Mouse (Mus musculus): ENCODE data around the gene Tenm2.

The Tenm2 gene

GRCm38 (mm10) chr11:37235914-37236600 lies at the start of gene Tenm2:
Gene Tenm2, minus strand, starts transcription at chr11:37235964.
- DNase-seq (ENCODE audit: low spot score in 2 of 2) = no peak

- no peak for DNase-seq (ENCODE audit: low spot score in 2 of 2)
Measured at GRCm38 (mm10) chr11:37285186-37285585, 49.4 kb upstream of the Tenm2 start.

DNA sequence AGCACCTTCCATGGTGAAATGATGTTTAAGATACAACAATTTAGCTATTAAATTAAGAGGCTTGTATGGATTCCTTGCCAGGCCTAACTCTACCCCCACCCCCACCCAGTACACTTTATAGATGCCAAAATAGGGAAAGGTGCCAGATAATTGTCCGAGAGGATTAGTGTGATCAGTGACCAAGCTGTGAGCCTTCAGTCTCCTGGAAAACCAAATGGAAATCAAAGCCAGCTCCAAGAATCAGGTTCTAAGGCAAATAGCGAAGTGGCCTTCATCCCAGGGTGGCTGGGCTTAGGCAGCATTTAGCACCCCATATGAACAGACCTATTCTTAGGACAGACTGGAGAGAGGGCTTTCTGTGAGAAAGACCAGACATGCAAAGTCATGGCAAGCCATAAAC lies 13.0 kb upstream of the Tenm2 start:
- no peak for DNase-seq (ENCODE audit: low spot score in 2 of 2)

- no peak for DNase-seq (ENCODE audit: low spot score in 2 of 2)
Measured at GRCm38 (mm10) chr11:37237096-37237725, 1.4 kb upstream of the Tenm2 start.

DNA sequence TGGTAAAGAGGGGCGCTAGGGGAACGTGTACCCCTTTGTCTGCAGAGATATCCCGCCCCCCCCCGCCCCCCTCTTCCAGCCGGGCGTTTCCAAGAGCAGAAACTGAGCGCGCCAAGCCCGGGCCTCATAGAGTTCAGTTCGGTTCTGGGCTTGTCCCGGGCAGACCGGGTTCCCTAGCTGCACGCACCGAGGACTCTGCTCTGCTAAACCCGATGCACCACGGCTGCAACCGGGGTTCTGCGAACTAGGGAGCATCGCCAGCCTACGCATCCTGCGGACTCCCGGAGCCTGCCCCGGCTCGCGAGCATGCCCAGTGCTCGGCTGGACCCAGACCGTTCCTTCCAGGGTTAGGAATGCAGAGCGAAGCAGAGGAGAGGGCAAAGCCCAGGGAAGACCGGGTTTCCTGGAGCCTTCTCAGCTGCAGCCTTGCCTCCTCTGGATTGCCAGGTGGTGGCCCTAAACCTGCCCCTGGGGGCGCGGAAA lies 878 bp upstream of the Tenm2 start:
- no peak for DNase-seq (ENCODE audit: low spot score in 2 of 2)

DNA sequence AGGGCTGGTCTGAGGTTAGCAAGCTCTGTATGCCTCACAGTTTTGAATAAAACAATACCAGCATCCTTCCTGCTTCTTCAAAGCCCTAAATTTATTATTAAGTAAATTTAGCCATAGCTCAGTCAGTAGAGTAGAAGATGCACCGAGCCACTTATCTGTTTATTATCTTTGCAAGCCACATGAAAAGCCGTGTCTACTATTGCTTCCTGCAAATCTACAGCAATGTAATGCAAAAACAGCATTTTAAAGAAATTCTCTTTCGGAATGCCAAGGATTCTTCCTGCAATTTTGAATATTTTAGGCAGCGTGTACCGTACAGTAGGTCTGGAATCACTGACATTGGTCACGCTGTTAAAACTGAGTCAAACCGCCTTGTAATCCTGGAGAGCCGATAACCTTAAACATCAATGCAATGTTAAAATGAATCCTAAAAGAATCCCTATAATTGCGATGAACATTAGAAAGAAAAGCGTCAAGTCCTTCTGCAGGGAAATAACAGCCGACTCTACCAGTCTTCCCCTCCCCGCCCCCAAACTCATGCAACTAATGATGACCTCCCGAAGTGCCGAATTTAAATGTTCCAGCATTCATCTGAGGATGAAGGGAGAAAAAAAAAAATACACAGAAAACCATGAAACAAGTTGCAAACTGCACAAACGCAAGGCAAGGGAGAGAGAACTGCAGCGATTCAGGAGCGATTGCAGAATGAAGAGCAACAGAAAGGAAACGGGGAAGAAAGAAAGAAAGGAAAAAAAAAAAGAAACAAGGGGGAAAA lies 556 bp downstream of the Tenm2 start:
- no peak for DNase-seq (ENCODE audit: low spot score in 2 of 2)

- no peak for DNase-seq (ENCODE audit: low spot score in 2 of 2)
Measured at GRCm38 (mm10) chr11:37227404-37227803, 8.4 kb downstream of the Tenm2 start.

DNA sequence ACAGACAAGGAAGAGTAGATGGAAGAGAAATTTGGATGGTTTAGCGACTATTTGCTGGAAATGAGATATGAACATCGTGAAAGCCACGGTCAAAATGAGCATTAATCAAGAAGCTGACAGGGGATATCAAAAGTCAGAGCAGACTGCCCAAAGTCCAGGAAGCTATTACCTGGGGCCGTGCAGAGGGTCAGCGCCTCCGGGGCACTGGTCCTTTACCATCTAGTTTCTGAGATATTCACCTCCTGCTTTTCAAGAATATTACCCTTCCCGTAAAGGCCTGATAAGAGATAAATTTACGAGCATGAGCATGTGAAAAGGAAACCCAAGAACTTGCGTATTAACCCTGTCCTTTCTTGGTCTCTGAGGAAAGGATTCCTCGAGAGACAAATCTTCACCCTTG lies 8.8 kb downstream of the Tenm2 start:
- DNase-seq (ENCODE audit: low spot score in 2 of 2) = no peak

- DNase-seq (ENCODE audit: low spot score in 2 of 2) = no peak
Measured at GRCm38 (mm10) chr11:37222737-37223136, 13.0 kb downstream of the Tenm2 start.

DNA sequence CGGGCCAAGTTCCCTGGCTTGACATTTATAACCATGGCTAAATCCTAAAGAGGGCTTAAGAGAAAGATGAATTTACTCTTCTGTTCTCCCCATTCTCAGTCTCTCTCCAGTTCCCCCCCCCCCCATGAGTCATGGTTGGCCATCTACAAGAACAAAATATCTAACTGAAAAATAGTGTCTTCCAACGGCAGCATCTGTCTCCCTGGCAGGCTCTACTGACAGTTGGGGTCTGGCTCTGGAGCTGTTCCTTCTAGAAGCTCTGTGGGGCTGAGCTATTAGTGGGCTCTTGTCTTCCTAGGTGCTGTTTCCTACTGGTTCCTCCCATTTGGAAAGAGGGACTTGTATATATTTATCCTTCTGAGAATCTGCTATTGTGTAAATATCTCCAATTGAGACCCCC lies 13.7 kb downstream of the Tenm2 start:
- no peak for DNase-seq (ENCODE audit: low spot score in 2 of 2)

- no peak for DNase-seq (ENCODE audit: low spot score in 2 of 2)
Measured at GRCm38 (mm10) chr11:37220921-37221320, 14.8 kb downstream of the Tenm2 start.

DNA sequence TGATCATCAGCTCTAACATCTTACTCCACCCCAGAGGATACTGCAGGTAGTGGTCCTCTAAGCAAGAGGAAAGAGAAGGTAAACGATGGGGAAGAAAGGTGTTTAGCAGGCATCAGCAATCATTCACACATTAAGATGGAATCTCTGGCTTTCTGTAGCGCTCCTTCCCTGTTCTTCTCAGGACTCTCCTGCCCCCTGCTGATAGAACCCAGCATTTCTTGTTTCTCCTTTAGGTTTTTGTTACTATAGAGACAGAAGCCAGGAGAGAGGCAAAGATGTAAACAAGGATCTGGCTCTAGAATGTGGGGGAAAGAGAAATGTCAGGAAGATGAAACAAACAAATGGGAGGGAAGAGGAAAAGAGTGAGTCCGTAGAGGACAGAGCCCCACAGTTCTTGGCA lies 49.6 kb downstream of the Tenm2 start:
- peak in 1 of 2 experiments; percentile 1 for DNase-seq (ENCODE audit: low spot score in 2 of 2)

DNA sequence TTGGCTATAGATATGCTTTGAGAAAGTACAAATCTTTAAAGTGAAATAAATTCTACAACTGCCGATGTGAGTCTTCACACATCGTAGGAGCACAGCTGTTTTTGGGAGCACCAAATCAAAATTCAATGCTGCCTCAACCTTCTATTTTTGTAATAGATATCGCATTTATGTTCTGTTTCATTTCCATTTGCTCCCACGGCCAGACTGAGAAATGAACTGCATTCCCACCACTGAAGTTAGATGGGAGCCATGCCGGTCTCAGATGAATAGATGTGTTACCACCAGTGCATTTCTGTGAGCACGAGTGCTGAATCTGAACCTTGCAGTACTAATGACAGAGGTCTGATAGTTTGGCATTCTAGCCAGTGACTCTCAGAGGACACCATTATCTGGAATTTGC lies 58.3 kb downstream of the Tenm2 start:
- no peak for DNase-seq (ENCODE audit: low spot score in 2 of 2)

DNA sequence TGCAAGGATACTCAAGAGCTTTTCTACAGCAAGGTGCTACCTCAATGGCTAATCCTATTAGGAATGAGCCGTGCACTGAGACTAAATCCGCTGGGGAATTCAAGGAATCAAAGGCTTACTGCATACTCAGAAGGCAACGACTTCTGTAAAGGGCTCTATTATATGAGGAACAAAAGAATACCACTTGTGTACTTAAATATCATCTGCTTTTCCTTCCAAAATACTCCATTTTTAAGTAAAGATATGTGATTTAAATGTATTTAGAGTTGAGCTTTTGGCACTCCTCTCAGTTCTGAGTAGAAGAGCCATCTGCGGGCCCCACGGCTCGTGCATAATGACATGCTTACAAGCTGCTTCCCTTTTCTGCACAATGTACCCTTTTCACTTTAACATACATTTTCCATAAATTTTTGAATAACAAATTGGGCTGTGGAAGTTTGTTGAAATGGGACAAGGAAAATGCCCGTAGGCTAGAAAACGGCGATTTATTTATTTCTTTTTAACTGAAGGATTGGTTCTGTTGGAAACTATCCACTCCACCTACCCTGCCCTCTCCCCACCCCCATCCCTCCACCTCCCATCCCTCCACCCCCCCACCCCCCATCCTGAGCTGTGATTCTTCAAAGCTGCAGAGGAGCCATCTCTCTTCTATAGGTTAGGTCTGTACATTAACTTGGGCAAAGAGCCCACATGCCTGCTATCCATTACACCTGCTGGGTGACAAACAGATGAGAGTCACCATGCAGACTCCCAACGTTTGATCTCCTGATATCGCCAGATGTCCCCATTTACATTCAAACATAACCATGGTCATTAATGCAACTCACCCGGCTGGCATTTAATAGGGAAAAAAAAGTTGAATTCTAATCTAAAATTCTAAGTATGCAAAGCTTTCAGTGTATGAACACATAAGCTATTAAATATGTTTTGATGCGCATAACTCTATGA lies 81.6 kb downstream of the Tenm2 start:
- DNase-seq (ENCODE audit: low spot score in 2 of 2) = no peak

DNA sequence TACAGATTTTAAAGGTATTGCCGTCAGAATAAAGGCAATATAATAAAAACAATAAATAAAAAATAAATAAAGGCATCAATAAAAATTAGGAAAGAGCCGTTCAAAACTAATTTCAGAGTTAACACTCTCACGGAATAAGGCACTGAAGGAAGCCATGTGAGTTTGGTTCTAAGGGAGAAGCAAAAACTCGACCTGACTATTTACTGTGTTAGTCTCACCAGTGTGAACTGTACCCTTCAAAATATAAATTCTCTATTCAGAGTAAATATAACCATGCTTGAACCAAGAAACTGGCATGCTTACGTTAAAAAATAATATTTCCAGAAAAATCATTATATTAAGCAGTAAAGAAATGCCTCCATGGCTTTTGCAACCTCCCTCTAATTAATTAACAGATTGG lies 82.4 kb downstream of the Tenm2 start:
- no peak for DNase-seq (ENCODE audit: low spot score in 2 of 2)

- DNase-seq (ENCODE audit: low spot score in 2 of 2) = no peak
Measured at GRCm38 (mm10) chr11:37150011-37150410, 85.8 kb downstream of the Tenm2 start.

GRCm38 (mm10) chr11:37143996-37144395 lies 91.8 kb downstream of the Tenm2 start:
- no peak for DNase-seq (ENCODE audit: low spot score in 2 of 2)

DNA sequence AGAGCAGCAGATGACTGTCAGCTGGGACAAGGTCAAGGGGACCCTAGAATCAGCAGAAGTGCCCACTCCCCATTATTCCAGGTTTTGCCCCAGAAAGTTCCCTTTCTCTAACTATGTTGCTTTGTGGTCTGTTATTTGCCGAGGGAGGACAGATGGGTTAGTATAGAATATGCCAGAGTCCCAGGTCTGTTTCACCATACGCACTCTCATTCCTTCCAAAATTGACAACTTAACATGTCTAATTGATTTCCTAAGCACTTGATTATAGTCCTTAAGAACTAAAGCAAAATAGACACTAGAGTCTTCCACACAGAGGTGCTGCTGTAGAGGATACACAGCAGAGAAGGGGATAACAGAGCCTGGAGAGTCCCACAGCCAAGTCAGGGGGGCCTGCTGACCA lies 92.3 kb downstream of the Tenm2 start:
- no peak for DNase-seq (ENCODE audit: low spot score in 2 of 2)

DNA sequence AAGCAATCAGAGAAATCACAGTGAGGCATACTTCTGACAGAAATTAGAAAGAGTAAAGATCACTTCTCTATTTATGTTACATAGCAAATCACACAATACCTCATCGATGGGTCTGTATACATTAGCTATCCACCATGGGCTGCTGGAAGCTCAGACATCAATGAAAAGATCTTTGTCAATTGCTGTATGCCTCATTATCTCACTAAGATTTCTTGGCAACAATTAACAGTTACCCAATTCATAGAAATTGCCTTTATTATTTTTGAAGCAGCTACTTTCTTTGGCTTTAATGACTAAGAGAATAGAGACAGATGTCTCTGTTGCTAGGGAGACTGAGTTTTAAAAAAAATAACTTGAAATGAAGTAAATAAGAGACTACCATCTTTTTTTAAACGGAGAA lies 106.9 kb downstream of the Tenm2 start:
- no peak for DNase-seq (ENCODE audit: low spot score in 2 of 2)

DNA sequence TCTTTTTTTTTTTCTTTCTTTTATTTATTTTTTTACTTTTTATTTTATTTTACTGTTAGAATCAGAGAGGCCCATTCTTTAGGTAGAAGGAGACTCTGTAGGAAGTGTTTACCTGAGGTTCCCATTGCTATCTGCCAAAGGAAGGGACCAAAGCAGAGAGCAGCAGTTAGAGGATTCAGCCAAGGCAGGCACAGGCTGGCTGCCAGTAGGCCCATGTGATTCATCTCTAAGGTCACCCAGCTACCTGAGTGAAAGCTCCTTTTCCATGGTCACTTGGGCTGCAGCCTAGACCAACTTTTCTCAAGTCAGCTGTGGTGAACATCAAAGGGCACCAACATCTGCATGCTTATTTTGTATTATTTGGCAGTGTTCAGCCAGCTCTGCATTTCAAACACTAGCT lies 117.7 kb downstream of the Tenm2 start:
- no peak for DNase-seq (ENCODE audit: low spot score in 2 of 2)

GRCm38 (mm10) chr11:37115188-37115587 lies 120.6 kb downstream of the Tenm2 start:
- DNase-seq (ENCODE audit: low spot score in 2 of 2) = no peak

DNA sequence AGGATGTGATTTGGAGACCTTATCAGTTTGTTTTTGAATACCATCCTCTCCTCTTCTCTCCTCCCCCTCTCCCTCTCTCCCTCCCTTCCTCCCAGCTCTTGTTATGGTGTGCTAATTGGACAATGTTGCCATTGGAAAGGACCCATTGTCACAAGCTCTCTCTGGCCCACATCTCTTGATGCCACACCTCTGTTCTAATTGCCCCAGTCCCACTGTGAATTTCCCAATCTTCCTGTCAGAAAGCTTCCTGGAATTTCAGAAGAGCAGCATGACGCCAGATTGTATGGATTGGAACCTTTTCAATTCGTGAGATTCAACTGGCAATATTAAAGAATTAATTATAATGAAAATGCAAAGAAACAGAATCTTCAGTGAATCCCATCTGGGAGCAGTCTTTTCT lies 128.7 kb downstream of the Tenm2 start:
- no peak for DNase-seq (ENCODE audit: low spot score in 2 of 2)

Data from urinary bladder, postnatal 36 days (tissue).